Mouse (Mus musculus): ENCODE data around the gene Gm11042. TPM values are rescaled to one million over a fixed set of nuclear protein-coding genes. Genes with fewer than 3 reads are reported as not detected.

Gene Gm11042
- polyA plus RNA-seq, 1 experiment from 2014 or later = not detected

- no peak for TF ChIP-seq CTCF (IDR thresholded peaks at IDR 0.05; ENCODE audit: low read depth)
- H3K4me2 ChIP-seq (ENCODE audit: low read length) = no peak overlapping the region
- H3K4me1 ChIP-seq (replicated peaks; ENCODE audit: insufficient read depth, low read length) = no peaks in the 10 kb centered on the region
- H3K9me3 ChIP-seq (replicated peaks; ENCODE audit: low read length) = no peaks in the 10 kb centered on the region
- DNase-seq (ENCODE audit: low spot score) (no peak), ATAC-seq (replicated peaks; ENCODE audit: low FRiP score, low read depth) (no peak)
- WGBS = 84% methylated on average over 5 of the region's 5 CpGs
- H3K4me3 ChIP-seq (replicated peaks; ENCODE audit: low read depth, low read length) = no peak overlapping the region
- H3K27ac ChIP-seq = no peak overlapping the region
- no peak overlapping the region for H3K9ac ChIP-seq (ENCODE audit: low read depth, low read length)
- H3K27me3 ChIP-seq (ENCODE audit: insufficient read depth, low read length) = no peaks in the 10 kb centered on the region
- no peaks in the 10 kb centered on the region for H3K36me3 ChIP-seq (ENCODE audit: insufficient read depth, low read length)
Observed at GRCm38 (mm10) chr12:74277265-74277664, 38.9 kb downstream of the Gm11042 start.

GRCm38 (mm10) chr12:74272545-74272944 is 43.6 kb downstream of the Gm11042 start:
- 87% methylated on average over 17 of the region's 17 CpGs for WGBS
- TF ChIP-seq CTCF (IDR thresholded peaks at IDR 0.05; ENCODE audit: low read depth) = no peak
- ATAC-seq (replicated peaks; ENCODE audit: low FRiP score, low read depth) = no peak

GRCm38 (mm10) chr12:74268644-74269285 is 47.4 kb downstream of the Gm11042 start:
- H3K36me3 ChIP-seq (ENCODE audit: insufficient read depth, low read length) = no peaks in the 10 kb centered on the region
- H3K27me3 ChIP-seq (ENCODE audit: insufficient read depth, low read length) = no peaks in the 10 kb centered on the region
- H3K4me3 ChIP-seq (replicated peaks; ENCODE audit: low read depth, low read length) = no peak overlapping the region
- H3K9ac ChIP-seq (ENCODE audit: low read depth, low read length) = no peak overlapping the region
- 89% methylated on average over 15 of the region's 15 CpGs for WGBS
- DNase-seq (ENCODE audit: low spot score) (no peak), ATAC-seq (replicated peaks; ENCODE audit: low FRiP score, low read depth) (no peak)
- no peaks in the 10 kb centered on the region for H3K9me3 ChIP-seq (replicated peaks; ENCODE audit: low read length)
- H3K4me2 ChIP-seq (ENCODE audit: low read length) = no peak overlapping the region
- H3K27ac ChIP-seq = no peak overlapping the region
- TF ChIP-seq CTCF (IDR thresholded peaks at IDR 0.05; ENCODE audit: low read depth) = no peak
- no peaks in the 10 kb centered on the region for H3K4me1 ChIP-seq (replicated peaks; ENCODE audit: insufficient read depth, low read length)

More at GRCm38 (mm10) chr12:74272545-74272944, 43.6 kb downstream of the Gm11042 start:
- H3K27ac ChIP-seq = no peak overlapping the region
- no peaks in the 10 kb centered on the region for H3K9me3 ChIP-seq (replicated peaks; ENCODE audit: low read length)
- H3K4me3 ChIP-seq (replicated peaks; ENCODE audit: low read depth, low read length) = no peak overlapping the region
- H3K4me2 ChIP-seq (ENCODE audit: low read length) = no peak overlapping the region
- H3K27me3 ChIP-seq (ENCODE audit: insufficient read depth, low read length) = no peaks in the 10 kb centered on the region
- no peak overlapping the region for H3K9ac ChIP-seq (ENCODE audit: low read depth, low read length)
- H3K36me3 ChIP-seq (ENCODE audit: insufficient read depth, low read length) = no peaks in the 10 kb centered on the region
- H3K4me1 ChIP-seq (replicated peaks; ENCODE audit: insufficient read depth, low read length) = no peaks in the 10 kb centered on the region
- no peak for DNase-seq (ENCODE audit: low spot score)

- no peaks in the 10 kb centered on the region for H3K27me3 ChIP-seq (ENCODE audit: insufficient read depth, low read length)
- ATAC-seq (replicated peaks; ENCODE audit: low FRiP score, low read depth) (no peak), DNase-seq (ENCODE audit: low spot score) (no peak)
- H3K36me3 ChIP-seq (ENCODE audit: insufficient read depth, low read length) = no peaks in the 10 kb centered on the region
- no peaks in the 10 kb centered on the region for H3K9me3 ChIP-seq (replicated peaks; ENCODE audit: low read length)
- 94% methylated on average over 4 of the region's 4 CpGs for WGBS
- H3K27ac ChIP-seq = no peak overlapping the region
- H3K9ac ChIP-seq (ENCODE audit: low read depth, low read length) = no peak overlapping the region
- TF ChIP-seq CTCF (IDR thresholded peaks at IDR 0.05; ENCODE audit: low read depth) = no peak
- H3K4me3 ChIP-seq (replicated peaks; ENCODE audit: low read depth, low read length) = no peak overlapping the region
- H3K4me1 ChIP-seq (replicated peaks; ENCODE audit: insufficient read depth, low read length) = no peaks in the 10 kb centered on the region
- H3K4me2 ChIP-seq (ENCODE audit: low read length) = no peak overlapping the region
Observed at GRCm38 (mm10) chr12:74267049-74267448, 49.1 kb downstream of the Gm11042 start.

All from kidney, postnatal 0 days (tissue).